Mouse (Mus musculus) kidney, postnatal 0 days (tissue): ENCODE measurements around the gene Vmn2r94. TPM values are rescaled to one million over a fixed set of nuclear protein-coding genes. Genes with fewer than 3 reads are reported as not detected.

ENCODE experiments used
- ATAC-seq: fragments of 200-750 bp; cut with Nextera tagmentation; replicated peaks from 2 replicates; pipeline ENCODE4 v1.8.0; 2017; ENCODE audit warnings: low read depth, moderate number of reproducible peaks, moderate TSS enrichment, moderate library complexity; ENCODE audit not compliant: low FRiP score
- DNase-seq: peaks from one replicate; pipeline ENCODE4 v3.0.0-alpha.2; 2016; ENCODE audit warnings: low spot score
- H3K27ac ChIP-seq: fragments of 300-500 bp; sonication (generic); 2 replicates; pipeline ENCODE4 v1.5.1; 2014; ENCODE audit warnings: mild to moderate bottlenecking
- H3K27me3 ChIP-seq: fragments of 300-500 bp; sonication (generic); 2 replicates; pipeline ENCODE4 v1.6.1; 2014; ENCODE audit warnings: low read length, mixed read lengths; ENCODE audit not compliant: insufficient read depth
- H3K36me3 ChIP-seq: fragments of 300-500 bp; sonication (generic); 2 replicates; pipeline ENCODE4 v1.6.1; 2014; ENCODE audit warnings: low read length, mixed read lengths; ENCODE audit not compliant: insufficient read depth
- H3K4me1 ChIP-seq: fragments of 300-500 bp; sonication (generic); replicated peaks from 2 replicates; pipeline ENCODE4 v1.6.1; 2014; ENCODE audit warnings: antibody characterized with exemption, low read length, mixed read lengths; ENCODE audit not compliant: insufficient read depth
- H3K4me2 ChIP-seq: fragments of 300-500 bp; sonication (generic); 2 replicates; pipeline ENCODE4 v1.6.1; 2014; ENCODE audit warnings: mild to moderate bottlenecking, low read length, moderate library complexity, mixed read lengths
- H3K4me3 ChIP-seq: fragments of 300-500 bp; sonication (generic); replicated peaks from 2 replicates; pipeline ENCODE4 v1.5.1; 2014; ENCODE audit warnings: low read depth, low read length
- H3K9ac ChIP-seq: fragments of 300-500 bp; sonication (generic); 2 replicates; pipeline ENCODE4 v1.6.1; 2014; ENCODE audit warnings: low read depth, low read length
- H3K9me3 ChIP-seq: fragments of 300-500 bp; sonication (generic); replicated peaks from 2 replicates; pipeline ENCODE4 v1.6.1; 2016; ENCODE audit warnings: low read length, inconsistent platforms, mixed read lengths
- CTCF ChIP-seq: IDR thresholded peaks from 2 replicates; pipeline ENCODE4 v1.5.1; 2016; ENCODE audit warnings: antibody characterized with exemption, low read depth, mild to moderate bottlenecking, moderate library complexity
- WGBS: fragments of 180-500 bp; shearing (Covaris S2); extraction: QIAGEN DNeasy Blood & Tissue Kit; methylation state at CpG from one replicate; pipeline ENCODE4 v1.1.7; 2014; 5-methylcytosine and 5-hydroxymethylcytosine counted together
- polyA plus RNA-seq: library from polyadenylated mRNA; unstranded; fragments of >200 nt; fragmentation: Nextera tagmentation; extraction: Ambion mirVana; gene quantifications from 2 replicates; pipeline ENCODE4 v1.2.1, GENCODE M21; 2015

Gene Vmn2r94
- polyA plus RNA-seq: not detected in 2 replicates

- DNase-seq (no peak), ATAC-seq (no peak)
- Histone ChIP-seq H3K9me3 (no peaks in the 10 kb centered on the region), H3K27ac (no peak within 1 kb of the TSS), H3K27me3 (no peaks in the 10 kb centered on the region), H3K36me3 (no peaks in the 10 kb centered on the region), H3K4me1 (no peaks in the 10 kb centered on the region), H3K4me3 (no peak within 1 kb of the TSS), H3K4me2 (no peak within 1 kb of the TSS), H3K9ac (no peak within 1 kb of the TSS)
- TF ChIP-seq CTCF: no peak
- 60% methylated on average over 2 of the region's 2 CpGs for WGBS
Measured at GRCm38 (mm10) chr17:18277656-18278055, at the start of gene Vmn2r94. Gene Vmn2r94, minus strand, starts transcription at chr17:18277756.

GRCm38 (mm10) chr17:18323031-18323430 lies 45.5 kb upstream of the Vmn2r94 start:
- no peak for ATAC-seq
- H3K4me2 ChIP-seq: no peak overlapping the region
- no peaks in the 10 kb centered on the region for H3K9me3 ChIP-seq
- DNase-seq: no peak
- H3K27ac ChIP-seq: no peak overlapping the region
- H3K4me1 ChIP-seq: no peaks in the 10 kb centered on the region
- no peak overlapping the region for H3K9ac ChIP-seq
- no peaks in the 10 kb centered on the region for H3K36me3 ChIP-seq
- 97% methylated on average over 2 of the region's 2 CpGs for WGBS
- H3K4me3 ChIP-seq: no peak overlapping the region
- H3K27me3 ChIP-seq: no peaks in the 10 kb centered on the region
- TF ChIP-seq CTCF: no peak

GRCm38 (mm10) chr17:18297799-18298198 lies 20.2 kb upstream of the Vmn2r94 start, which contains the start of gene Vmn2r93:
Gene Vmn2r93, plus strand, starts transcription at chr17:18298099.
- no peak for TF ChIP-seq CTCF
- H3K9ac ChIP-seq: no peak within 1 kb of the TSS
- no peak within 1 kb of the TSS for H3K4me2 ChIP-seq
- H3K9me3 ChIP-seq: no peaks in the 10 kb centered on the region
- no peaks in the 10 kb centered on the region for H3K36me3 ChIP-seq
- DNase-seq: no peak
- H3K4me1 ChIP-seq: no peaks in the 10 kb centered on the region
- no peaks in the 10 kb centered on the region for H3K27me3 ChIP-seq
- no peak within 1 kb of the TSS for H3K27ac ChIP-seq
- H3K4me3 ChIP-seq: no peak within 1 kb of the TSS
- 30% methylated on average over 1 of the region's 1 CpGs for WGBS
- ATAC-seq: no peak

GRCm38 (mm10) chr17:18236931-18237330 lies 40.6 kb downstream of the Vmn2r94 start:
- DNase-seq (no peak), ATAC-seq (no peak)
- no peak overlapping the region for H3K4me2 ChIP-seq
- TF ChIP-seq CTCF: no peak
- H3K4me1 ChIP-seq: no peaks in the 10 kb centered on the region
- no peaks in the 10 kb centered on the region; the same call in 1 of the 2 replicates for H3K9me3 ChIP-seq
- H3K27ac ChIP-seq: no peak overlapping the region
- no peaks in the 10 kb centered on the region for H3K27me3 ChIP-seq
- no peaks in the 10 kb centered on the region for H3K36me3 ChIP-seq
- WGBS: 79% methylated on average over 13 of the region's 14 CpGs
- H3K9ac ChIP-seq: no peak overlapping the region
- H3K4me3 ChIP-seq: no peak overlapping the region

- H3K27ac ChIP-seq: no peak overlapping the region
- 68% methylated on average over 2 of the region's 2 CpGs for WGBS
- no peak for TF ChIP-seq CTCF
- ATAC-seq (no peak), DNase-seq (no peak)
- no peak overlapping the region for H3K4me3 ChIP-seq
- no peak overlapping the region for H3K4me2 ChIP-seq
- H3K36me3 ChIP-seq: no peaks in the 10 kb centered on the region
- no peaks in the 10 kb centered on the region for H3K9me3 ChIP-seq
- no peaks in the 10 kb centered on the region for H3K27me3 ChIP-seq
- no peaks in the 10 kb centered on the region for H3K4me1 ChIP-seq
- H3K9ac ChIP-seq: no peak overlapping the region
Measured at GRCm38 (mm10) chr17:18231996-18232395, 45.6 kb downstream of the Vmn2r94 start.

GRCm38 (mm10) chr17:18221300-18221699 lies 56.3 kb downstream of the Vmn2r94 start:
- no peak overlapping the region for H3K4me2 ChIP-seq
- no peak for DNase-seq
- no peaks in the 10 kb centered on the region for H3K36me3 ChIP-seq
- H3K9me3 ChIP-seq: no peaks in the 10 kb centered on the region; the same call in 1 of the 2 replicates
- H3K27ac ChIP-seq: no peak overlapping the region
- H3K27me3 ChIP-seq: no peaks in the 10 kb centered on the region
- H3K4me3 ChIP-seq: no peak overlapping the region
- H3K9ac ChIP-seq: no peak overlapping the region
- TF ChIP-seq CTCF: no peak
- no peaks in the 10 kb centered on the region for H3K4me1 ChIP-seq
- no peak for ATAC-seq

Other genes with a start within 250 kb of the Vmn2r94 start
- gene Vmn2r124, start 228.3 kb downstream of the Vmn2r94 start, polyA plus RNA-seq: not detected in 2 replicates
- gene Vmn2r91, start 192.7 kb downstream of the Vmn2r94 start, polyA plus RNA-seq: not detected in 2 replicates
- gene Vmn2r92, start 125.9 kb downstream of the Vmn2r94 start, polyA plus RNA-seq: not detected in 2 replicates
- gene Vmn2r93, start 20.3 kb upstream of the Vmn2r94 start, polyA plus RNA-seq: not detected in 2 replicates
- gene Vmn2r95, start 146.3 kb upstream of the Vmn2r94 start, polyA plus RNA-seq: not detected in 2 replicates